Mouse (Mus musculus) testis, adult 2 months (tissue): Measurements from ENCODE around the gene Vmn1r5.
"Not testable (repeated sequence)": the region's sequence is repeated elsewhere in the genome, so short reads cannot be mapped to it uniquely, and the experiment has no call there.

ENCODE experiments used
- CTCF ChIP-seq: fragments of 200-500 bp; IDR thresholded peaks from 2 replicates; pipeline ENCODE4 v1.5.1; 2012; ENCODE audit warnings: low read depth, mild to moderate bottlenecking, inconsistent platforms, low read length, moderate library complexity; ENCODE audit not compliant: control insufficient read depth, insufficient read depth, insufficient replicate concordance
- POLR2A ChIP-seq: fragments of 200-500 bp; IDR thresholded peaks from 2 replicates; pipeline ENCODE4 v1.6.1; 2012; ENCODE audit warnings: low read depth, mild to moderate bottlenecking, inconsistent platforms, low read length, moderate library complexity; ENCODE audit not compliant: control insufficient read depth

GRCm38 (mm10) chr6:57025224-57025623 lies 55.2 kb downstream of the Vmn1r5 start, which contains the start of gene Vmn1r7:
- not testable (repeated sequence) for TF ChIP-seq POLR2A, CTCF
